Mouse (Mus musculus): ENCODE results near the gene Ccl1. TPM values are rescaled to one million over a fixed set of nuclear protein-coding genes. Genes with fewer than 3 reads are reported as not detected.

Ccl1 gene
- total RNA-seq (2012; rRNA removed): 133 and 247 TPM in 2 replicates
- 117 and 153 TPM in 2 replicates for total RNA-seq (2014; rRNA removed)
- 81.9 and 95.3 TPM in 2 replicates for polyA plus RNA-seq (2012; ENCODE audit: insufficient read length, low read depth)

DNA sequence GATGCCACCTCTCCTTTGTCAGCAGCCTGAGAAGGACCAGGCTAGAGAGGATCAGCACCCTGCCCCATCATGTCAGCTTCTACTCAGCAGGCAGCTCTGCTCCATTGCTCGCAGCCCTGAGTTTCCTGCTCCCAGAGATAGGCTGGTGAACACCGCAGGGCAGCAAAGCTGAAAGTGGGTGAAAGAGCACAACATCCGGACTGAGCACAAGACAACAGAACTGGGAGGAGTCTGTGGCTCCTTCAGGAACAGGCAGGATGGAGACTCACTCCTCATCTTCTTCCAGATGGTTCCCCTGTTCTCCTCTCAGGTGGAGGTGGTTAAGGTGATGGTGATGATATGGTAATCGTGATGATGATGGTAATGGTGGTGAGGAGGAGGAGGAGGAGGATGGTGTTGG lies at the start of gene Ccl1:
Ccl1 (minus strand) TSS at position 101 of the 400 bp plus-strand sequence.
- Histone ChIP-seq H3K9me3 (replicated peaks; ENCODE audit: low read length) (peaks cover 3% of the 10 kb centered on the region), H3K36me3 (replicated peaks in 1 of 2; ENCODE audit: control insufficient read depth in 1 of 2, insufficient read depth in 1 of 2, low read length in 1 of 2) (no peaks in the 10 kb centered on the region), H3K27ac (ENCODE audit: insufficient read depth, low read depth) (no peak within 1 kb of the TSS), H3K9ac (ENCODE audit: insufficient read depth, low read depth) (no peak within 1 kb of the TSS), H3K4me3 (replicated peaks in 1 of 3; ENCODE audit: low read depth in 2 of 3, low read length in 2 of 3, poor library complexity in 1 of 3) (no peak within 1 kb of the TSS), H3K27me3 (replicated peaks) (peaks cover 92% of the 10 kb centered on the region), H3K4me1 (ENCODE audit: control insufficient read depth in 1 of 2, insufficient read depth in 2 of 2) (no peaks in the 10 kb centered on the region), H3K79me2 (replicated peaks; ENCODE audit: control insufficient read depth, extremely low read depth, insufficient read depth, poor library complexity, severe bottlenecking) (no peaks in the 10 kb centered on the region), H3K4me2 (ENCODE audit: insufficient read depth, low read depth, poor library complexity, severe bottlenecking) (no peak within 1 kb of the TSS)
- TF ChIP-seq SIN3A (IDR thresholded peaks at IDR 0.05; ENCODE audit: low read length) (no peak), RCOR1 (conservative IDR thresholded peaks at IDR 0.05; ENCODE audit: low read depth, low read length) (no peak), BHLHE40 (IDR thresholded peaks at IDR 0.05; ENCODE audit: low read depth, low read length) (no peak), POLR2AphosphoS2 (IDR thresholded peaks at IDR 0.05; ENCODE audit: low read depth, low read length) (no peak)
- DNase-seq (ENCODE audit: extremely low read depth): no peak
- dilution Hi-C loops (cut with MboI; ENCODE audit: extremely low pct_ligation_motif_present, extremely low pct_unique_long_range_greater_than_20kb, low sequenced_read_pairs): no loop called here
- in situ Hi-C loops (cut with MboI; ENCODE audit: low pct_ligation_motif_present, low pct_unique_long_range_greater_than_20kb, low sequenced_read_pairs): no loop called here

DNA sequence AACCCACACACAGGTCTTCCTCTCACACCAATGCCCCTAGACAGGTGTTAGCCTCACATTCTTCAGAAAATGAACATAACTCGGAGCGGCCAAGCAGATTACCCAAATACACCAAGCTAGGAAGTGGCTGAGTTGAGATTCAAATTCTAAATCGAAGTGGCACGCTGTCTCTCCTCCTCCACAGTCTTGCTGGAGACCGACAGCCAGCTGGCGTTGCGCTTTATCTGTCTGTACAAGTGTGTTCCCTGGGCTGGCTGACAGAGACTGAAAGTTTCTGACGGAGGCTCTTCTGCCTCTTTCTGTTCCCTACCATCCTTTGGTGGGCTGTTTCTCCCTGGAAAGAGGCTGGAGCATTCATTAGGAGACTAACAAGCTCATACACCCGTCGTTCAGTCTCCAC lies 45.5 kb upstream of the Ccl1 start:
- Histone ChIP-seq H3K4me3 (replicated peaks in 1 of 3; ENCODE audit: low read depth in 2 of 3, low read length in 2 of 3, poor library complexity in 1 of 3) (no peak overlapping the region), H3K4me1 (ENCODE audit: control insufficient read depth in 1 of 2, insufficient read depth in 2 of 2) (no peaks in the 10 kb centered on the region), H3K9me3 (replicated peaks; ENCODE audit: low read length) (no peaks in the 10 kb centered on the region)

DNA sequence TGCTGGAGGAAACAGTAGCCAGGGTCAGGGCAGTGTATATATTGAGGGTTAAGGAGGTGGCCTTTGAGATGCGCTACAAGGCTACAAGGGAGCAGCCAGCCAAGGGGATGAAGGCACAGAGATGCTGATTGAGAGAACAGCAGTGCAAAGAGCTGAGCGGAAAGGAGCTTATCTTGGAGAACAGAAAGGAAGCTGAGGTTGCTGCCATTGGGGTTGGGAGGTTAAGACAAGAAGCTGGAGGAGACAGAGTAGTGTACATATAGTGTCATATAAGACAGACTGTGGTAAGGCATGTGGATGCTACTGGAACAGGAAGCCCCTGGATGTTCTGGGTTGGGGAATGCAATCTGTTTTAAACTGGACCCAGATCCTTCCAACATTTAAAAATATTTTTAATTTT lies 35.4 kb upstream of the Ccl1 start:
- no peaks in the 10 kb centered on the region for H3K36me3 ChIP-seq (replicated peaks in 1 of 2; ENCODE audit: control insufficient read depth in 1 of 2, insufficient read depth in 1 of 2, low read length in 1 of 2)
- no peaks in the 10 kb centered on the region for H3K9me3 ChIP-seq (replicated peaks; ENCODE audit: low read length)
- no peak for DNase-seq (ENCODE audit: extremely low read depth)
- TF ChIP-seq HCFC1 (IDR thresholded peaks at IDR 0.05; ENCODE audit: low read depth, low read length): no peak
- TF ChIP-seq TBP (conservative IDR thresholded peaks at IDR 0.05; ENCODE audit: low read depth, low read length): no peak
- no peak for TF ChIP-seq MAX (IDR thresholded peaks at IDR 0.05; ENCODE audit: low read length)
- no peak for TF ChIP-seq ZMIZ1 (IDR thresholded peaks at IDR 0.05; ENCODE audit: low read depth, low read length)
- no peak for TF ChIP-seq SIN3A (IDR thresholded peaks at IDR 0.05; ENCODE audit: low read length)
- TF ChIP-seq BHLHE40 (IDR thresholded peaks at IDR 0.05; ENCODE audit: low read depth, low read length): no peak
- TF ChIP-seq UBTF (IDR thresholded peaks at IDR 0.05; ENCODE audit: low read depth, low read length): no peak
- in situ Hi-C loops (cut with MboI; ENCODE audit: low pct_ligation_motif_present, low pct_unique_long_range_greater_than_20kb, low sequenced_read_pairs): no loop called here
- no peak overlapping the region for H3K4me2 ChIP-seq (ENCODE audit: insufficient read depth, low read depth, poor library complexity, severe bottlenecking)
- H3K79me2 ChIP-seq (replicated peaks; ENCODE audit: control insufficient read depth, extremely low read depth, insufficient read depth, poor library complexity, severe bottlenecking): no peaks in the 10 kb centered on the region
- H3K9ac ChIP-seq (ENCODE audit: insufficient read depth, low read depth): no peak overlapping the region
- H3K4me3 ChIP-seq (replicated peaks in 1 of 3; ENCODE audit: low read depth in 2 of 3, low read length in 2 of 3, poor library complexity in 1 of 3): no peak overlapping the region
- dilution Hi-C loops (cut with MboI; ENCODE audit: extremely low pct_ligation_motif_present, extremely low pct_unique_long_range_greater_than_20kb, low sequenced_read_pairs): no loop called here
- peaks cover 56% of the 10 kb centered on the region for H3K27me3 ChIP-seq (replicated peaks)
- H3K27ac ChIP-seq (ENCODE audit: insufficient read depth, low read depth): no peak overlapping the region
- no peaks in the 10 kb centered on the region for H3K4me1 ChIP-seq (ENCODE audit: control insufficient read depth in 1 of 2, insufficient read depth in 2 of 2)

More for the DNA sequence above, 45.5 kb upstream of the Ccl1 start:
- H3K27me3 ChIP-seq (replicated peaks): peaks cover 96% of the 10 kb centered on the region
- dilution Hi-C loops (cut with MboI; ENCODE audit: extremely low pct_ligation_motif_present, extremely low pct_unique_long_range_greater_than_20kb, low sequenced_read_pairs) (no loop called here), in situ Hi-C loops (cut with MboI; ENCODE audit: low pct_ligation_motif_present, low pct_unique_long_range_greater_than_20kb, low sequenced_read_pairs) (no loop called here)
- no peaks in the 10 kb centered on the region for H3K79me2 ChIP-seq (replicated peaks; ENCODE audit: control insufficient read depth, extremely low read depth, insufficient read depth, poor library complexity, severe bottlenecking)
- TF ChIP-seq JUN (IDR thresholded peaks at IDR 0.05; ENCODE audit: insufficient read depth, low read depth, low read length) (no peak), MAX (IDR thresholded peaks at IDR 0.05; ENCODE audit: low read length) (no peak), CTCF (conservative IDR thresholded peaks at IDR 0.05 in 1 of 2, IDR thresholded peaks at IDR 0.05 in 1 of 2; ENCODE audit: low read depth in 2 of 2, low read length in 2 of 2) (no peak), PAX5 (IDR thresholded peaks at IDR 0.05; ENCODE audit: low read length) (no peak), IRF4 (IDR thresholded peaks at IDR 0.05; ENCODE audit: low read depth, low read length) (no peak), JUND (conservative IDR thresholded peaks at IDR 0.05; ENCODE audit: low read depth, low read length) (no peak), NELFE (IDR thresholded peaks at IDR 0.05; ENCODE audit: low read depth, low read length) (no peak), MAZ (IDR thresholded peaks at IDR 0.05; ENCODE audit: low read depth, low read length) (no peak)
- no peak for DNase-seq (ENCODE audit: extremely low read depth)
- H3K4me2 ChIP-seq (ENCODE audit: insufficient read depth, low read depth, poor library complexity, severe bottlenecking): no peak overlapping the region
- no peak overlapping the region for H3K27ac ChIP-seq (ENCODE audit: insufficient read depth, low read depth)
- no peak overlapping the region for H3K9ac ChIP-seq (ENCODE audit: insufficient read depth, low read depth)
- H3K36me3 ChIP-seq (replicated peaks in 1 of 2; ENCODE audit: control insufficient read depth in 1 of 2, insufficient read depth in 1 of 2, low read length in 1 of 2): no peaks in the 10 kb centered on the region

All from CH12.LX (cell line).